Comparison of ENCODE assay signal across 8 mouse cellular contexts in the genomic region with DNA sequence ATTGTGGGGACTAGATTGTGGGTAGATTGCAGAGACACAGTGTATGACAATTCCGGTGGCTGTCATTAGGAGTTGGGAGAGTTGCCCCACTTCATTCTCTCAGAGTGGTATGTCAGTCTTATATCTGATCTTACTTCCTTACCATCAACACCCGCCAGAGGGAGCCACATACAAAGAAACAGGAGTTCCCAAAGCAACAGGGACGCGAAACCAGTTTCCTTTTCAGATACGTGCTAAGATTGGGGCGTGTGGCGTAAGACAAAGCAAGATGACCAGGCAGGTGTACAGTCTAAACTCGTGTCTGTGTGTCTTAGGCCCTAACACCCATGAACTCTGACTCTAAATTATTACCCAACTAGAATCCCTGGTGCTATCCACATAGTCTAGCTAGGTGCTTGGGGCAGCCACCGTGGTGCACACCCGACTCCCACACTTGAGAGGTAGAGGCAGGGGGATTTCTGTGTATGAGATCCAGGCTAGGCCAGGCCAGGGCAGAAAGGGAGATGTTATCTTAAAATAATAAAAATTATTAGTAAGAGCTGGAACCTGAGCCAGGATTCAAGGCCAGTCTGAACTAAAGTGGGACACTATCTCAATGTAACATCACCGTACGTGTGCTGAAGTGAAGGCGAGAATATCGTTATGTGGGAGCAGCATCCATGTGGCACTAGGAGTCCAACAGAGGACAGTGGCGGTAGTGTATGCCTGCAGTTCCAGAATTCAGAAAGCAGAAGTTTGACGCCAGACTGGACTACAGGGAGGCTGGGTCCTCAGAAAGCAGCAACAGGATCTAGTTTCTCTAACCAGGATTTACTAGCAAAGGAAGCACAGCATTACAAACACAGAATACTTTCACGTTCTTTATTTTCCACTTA. TPM values are rescaled to one million over a fixed set of nuclear protein-coding genes. Genes with fewer than 3 reads are reported as not detected.
A peak's percentile ranks its signal among the peaks of the same experiment; 100 is the strongest.
DNase-seq lines count a peak whose midpoint lies in the region; ATAC-seq and TF ChIP-seq lines count a peak whose summit lies in the region.

No protein-coding gene starts in this region.

- peak overlapping the region; percentile 12; the same call in 1 of the 2 replicates for H3K4me3 ChIP-seq in hindbrain, embryonic 11.5 days (ENCODE audit: low read depth, low read length)
- H3K4me3 ChIP-seq in lung, postnatal 0 days (ENCODE audit: low read depth, low read length), result no peak overlapping the region

- H3K9ac ChIP-seq in hindbrain, embryonic 11.5 days (ENCODE audit: low read depth, low read length), result peak overlapping the region; percentile 33
- H3K9ac ChIP-seq in lung, postnatal 0 days (replicated peaks; ENCODE audit: low read depth), result no peak overlapping the region

- peak; percentile 33 for ATAC-seq in Patski
- peak; percentile 27; the same call in 1 of the 2 replicates for ATAC-seq in hindbrain, embryonic 11.5 days (ENCODE audit: low FRiP score)
- peak; percentile 38 for ATAC-seq in lung, postnatal 0 days

- H3K9me3 ChIP-seq in hindbrain, embryonic 11.5 days (ENCODE audit: control insufficient read depth, low read length), result no peaks in the 10 kb centered on the region
- H3K9me3 ChIP-seq in lung, postnatal 0 days (ENCODE audit: low read length), result no peaks in the 10 kb centered on the region

- TF ChIP-seq CTCF in Patski (IDR thresholded peaks at IDR 0.05), result no peak
- TF ChIP-seq CTCF in lung, postnatal 0 days (IDR thresholded peaks at IDR 0.05), result peak; percentile 92

- H3K27me3 ChIP-seq in Patski, result no peaks in the 10 kb centered on the region
- H3K27me3 ChIP-seq in hindbrain, embryonic 11.5 days (ENCODE audit: control insufficient read depth, insufficient read depth, low read length), result no peaks in the 10 kb centered on the region
- H3K27me3 ChIP-seq in lung, postnatal 0 days (replicated peaks; ENCODE audit: insufficient read depth, low read length), result no peaks in the 10 kb centered on the region

- H3K4me2 ChIP-seq in hindbrain, embryonic 11.5 days (replicated peaks; ENCODE audit: low read depth, low read length), result no peak overlapping the region
- H3K4me2 ChIP-seq in lung, postnatal 0 days (replicated peaks; ENCODE audit: low read depth, low read length), result peak overlapping the region; percentile 45

- POLR2A ChIA-PET in Patski (lab: Charles Lee), result no interaction called here

- 0 out of 2 replicates have a peak, but pooled peaks cover 9% of the 10 kb centered on the region for H3K4me1 ChIP-seq in hindbrain, embryonic 11.5 days (replicated peaks; ENCODE audit: control insufficient read depth, insufficient read depth, low read length)
- peaks cover 8% of the 10 kb centered on the region; the same call in 1 of the 2 replicates for H3K4me1 ChIP-seq in lung, postnatal 0 days (ENCODE audit: insufficient read depth, low read depth, low read length)

- TF ChIP-seq EP300 in lung, postnatal 0 days (IDR thresholded peaks at IDR 0.05), result peak; percentile 32; the same call in 1 of the 2 replicates

- H3K36me3 ChIP-seq in hindbrain, embryonic 11.5 days (ENCODE audit: control insufficient read depth, insufficient read depth, low read length), result 0 out of 2 replicates have a peak, but pooled peaks cover 7% of the 10 kb centered on the region
- peaks cover 8% of the 10 kb centered on the region; the same call in 1 of the 2 replicates for H3K36me3 ChIP-seq in lung, postnatal 0 days (ENCODE audit: insufficient read depth, low read length)

- CTCF ChIA-PET in Patski (lab: Charles Lee), result interaction anchor here (1.5 kb wide), 1 partner anchor 10 kb away, joined by 5 read pairs; no protein-coding TSS in a partner anchor

- H3K27ac ChIP-seq in hindbrain, embryonic 11.5 days (ENCODE audit: low read depth, low read length), result peak overlapping the region; percentile 83
- peak overlapping the region; percentile 43; the same call in 1 of the 2 replicates for H3K27ac ChIP-seq in lung, postnatal 0 days (ENCODE audit: low read length)

- 59% methylated on average over 17 of the region's 17 CpGs for WGBS in hindbrain, embryonic 11.5 days
- WGBS in lung, postnatal 0 days, result 44% methylated on average over 17 of the region's 17 CpGs

- no peak for DNase-seq in Patski (ENCODE audit: low read depth, low spot score)
- peak; percentile 93 to 94 for DNase-seq in cerebellum, postnatal 10 days
- DNase-seq in frontal cortex, adult 2 months (ENCODE audit: extremely low spot score in 1 of 2, low spot score in 1 of 2), result peak; percentile 79 to 96
- peak; percentile 91 for DNase-seq in hindbrain, embryonic 11.5 days (ENCODE audit: low spot score)
- DNase-seq in layer of hippocampus, adult 9-11 months, result peak; percentile 90
- peak; percentile 95 for DNase-seq in lung, postnatal 0 days (ENCODE audit: low spot score)
- DNase-seq in ovary, postnatal 14 days (ENCODE audit: low spot score), result peak; percentile 78
- peak; percentile 91 for DNase-seq in thymus, postnatal 14 days

- in situ Hi-C loops in Patski (cut with MboI; ENCODE audit: low pct_unique_long_range_greater_than_20kb), result loop anchor here (10.0 kb wide), 1 partner anchor 83 kb away; no protein-coding TSS in a partner anchor

RNA-seq across cellular contexts. Expression of a gene that starts 5.1 kb away (rescaled TPM):
- 7.8 TPM for polyA plus RNA-seq in Patski (2021)
- polyA plus RNA-seq in frontal cortex, adult 2 months (2012; rRNA removed), result 19.9 and 21.1 TPM in 2 replicates
- polyA plus RNA-seq in hindbrain, embryonic 11.5 days (2014; fragmentation: Nextera tagmentation; extraction: Ambion mirVana), result 27.7 and 30.9 TPM in 2 replicates
- polyA plus RNA-seq in lung, postnatal 0 days (2015; fragmentation: Nextera tagmentation; extraction: Ambion mirVana), result 5.3 and 5.5 TPM in 2 replicates

RNA-seq across cellular contexts. Expression of a gene that starts 29.2 kb away (rescaled TPM):
- 43.9 TPM for polyA plus RNA-seq in Patski (2021)
- polyA plus RNA-seq in frontal cortex, adult 2 months (2012; rRNA removed), result 43.6 and 49.5 TPM in 2 replicates
- 13.9 and 15.2 TPM in 2 replicates for polyA plus RNA-seq in hindbrain, embryonic 11.5 days (2014; fragmentation: Nextera tagmentation; extraction: Ambion mirVana)
- polyA plus RNA-seq in lung, postnatal 0 days (2015; fragmentation: Nextera tagmentation; extraction: Ambion mirVana), result 5.9 and 6.6 TPM in 2 replicates

RNA-seq across cellular contexts. Expression of a gene that starts 40.4 kb away (rescaled TPM):
- 95.2 TPM for polyA plus RNA-seq in Patski (2021)
- polyA plus RNA-seq in frontal cortex, adult 2 months (2012; rRNA removed), result 52.0 and 53.0 TPM in 2 replicates
- 158 and 183 TPM in 2 replicates for polyA plus RNA-seq in hindbrain, embryonic 11.5 days (2014; fragmentation: Nextera tagmentation; extraction: Ambion mirVana)
- 42.9 and 48.9 TPM in 2 replicates for polyA plus RNA-seq in lung, postnatal 0 days (2015; fragmentation: Nextera tagmentation; extraction: Ambion mirVana)
